Mouse (Mus musculus) left cerebral cortex, adult 18-20 months (tissue): ENCODE measurements at regions not wholly inside any gene's neighbourhood (a gene's known extent, or its start where the extent isn't known, plus 50 kb on each side); places are given as distances from the start of the nearest gene placed in this dataset.
"Not testable (repeated sequence)": the region's sequence is repeated elsewhere in the genome, so short reads cannot be mapped to it uniquely, and the experiment has no call there.

ENCODE experiments used
- DNase-seq, 2 experiments: peaks; one replicate each; pipeline ENCODE4 v3.0.0; 2021 to 2022; ENCODE audit warnings: low spot score in 2 of 2, mixed read lengths in 1 of 2

DNA sequence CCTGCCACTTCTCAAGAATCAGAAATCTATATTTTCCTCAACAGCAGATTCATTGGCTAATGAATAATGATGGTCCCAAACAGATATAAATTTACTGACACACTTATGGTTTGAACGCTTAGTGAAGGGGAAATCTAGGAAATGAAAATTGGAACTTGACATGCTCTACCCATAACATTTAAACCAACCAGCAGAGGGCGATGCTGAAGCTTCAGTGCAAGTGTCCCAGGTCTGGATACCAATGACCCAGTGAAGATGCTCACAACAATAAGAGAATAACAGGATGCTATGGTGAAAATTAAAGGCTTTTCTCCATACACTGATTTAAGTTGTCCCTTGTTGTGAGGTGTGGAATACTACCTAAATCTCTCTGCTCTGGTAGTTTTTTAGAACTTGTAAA is 236.0 kb upstream of the Rorb start:
- peak in 1 of 2 experiments; percentile 41 for DNase-seq

DNA sequence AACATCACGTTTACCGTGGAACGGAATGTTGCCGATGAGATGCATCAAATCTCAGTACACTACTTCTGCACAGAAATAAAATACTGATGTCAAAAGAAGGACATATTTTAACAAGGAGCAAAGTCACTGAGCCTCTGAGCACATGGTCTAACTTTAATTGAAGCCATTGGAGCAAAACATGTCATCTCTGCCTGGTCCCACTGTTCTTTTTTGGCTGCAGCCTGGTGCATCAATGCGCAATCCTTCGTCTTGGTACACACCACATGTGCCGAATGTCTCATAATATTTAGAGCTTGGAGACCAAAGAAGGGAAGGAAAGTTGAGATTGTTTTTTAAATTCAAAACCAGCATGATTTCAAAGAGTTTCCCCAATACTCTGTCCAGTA is 233.4 kb upstream of the Rorb start:
- no peak for DNase-seq

- peak; percentile 16 to 33 for DNase-seq
These were observed 232.9 kb upstream of the Rorb start for GRCm38 (mm10) chr19:19343702-19344425.

GRCm38 (mm10) chr19:19307142-19307541 is 196.1 kb upstream of the Rorb start:
- not testable (repeated sequence) for DNase-seq

DNA sequence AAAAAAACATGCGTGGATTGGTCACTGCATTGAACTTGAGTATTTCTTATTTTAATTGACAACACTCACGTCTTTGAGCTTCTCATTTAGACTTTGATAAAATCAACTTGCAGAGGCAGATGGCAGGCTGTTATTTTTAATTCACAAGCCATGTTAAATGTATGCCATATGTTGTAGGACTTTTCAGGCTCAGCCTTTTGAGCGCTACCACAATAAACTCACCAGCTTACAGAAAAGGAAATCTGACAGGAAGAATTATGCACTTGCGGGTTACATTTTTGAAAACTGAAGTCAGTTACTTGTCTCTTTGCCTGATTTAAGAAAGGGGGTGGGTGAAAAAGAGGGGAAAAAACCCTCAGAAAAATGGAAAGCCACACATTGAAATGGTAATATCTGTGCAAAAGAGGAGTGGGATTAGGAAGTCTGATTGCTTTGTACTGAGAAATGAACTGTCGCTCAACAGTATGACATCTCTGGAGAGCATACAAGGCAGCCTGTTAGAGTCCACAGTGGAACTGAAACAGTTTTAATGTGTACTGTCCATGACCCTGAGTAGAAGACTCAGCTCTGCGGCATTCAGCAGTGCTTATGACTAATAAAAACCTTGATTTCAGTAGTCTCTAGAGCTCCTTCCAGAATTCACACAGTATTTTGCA is 195.6 kb upstream of the Rorb start:
- DNase-seq = peak in 1 of 2 experiments; percentile 12

- DNase-seq = not testable (repeated sequence)
These were observed 174.9 kb upstream of the Rorb start for GRCm38 (mm10) chr19:19285864-19286263.

DNA sequence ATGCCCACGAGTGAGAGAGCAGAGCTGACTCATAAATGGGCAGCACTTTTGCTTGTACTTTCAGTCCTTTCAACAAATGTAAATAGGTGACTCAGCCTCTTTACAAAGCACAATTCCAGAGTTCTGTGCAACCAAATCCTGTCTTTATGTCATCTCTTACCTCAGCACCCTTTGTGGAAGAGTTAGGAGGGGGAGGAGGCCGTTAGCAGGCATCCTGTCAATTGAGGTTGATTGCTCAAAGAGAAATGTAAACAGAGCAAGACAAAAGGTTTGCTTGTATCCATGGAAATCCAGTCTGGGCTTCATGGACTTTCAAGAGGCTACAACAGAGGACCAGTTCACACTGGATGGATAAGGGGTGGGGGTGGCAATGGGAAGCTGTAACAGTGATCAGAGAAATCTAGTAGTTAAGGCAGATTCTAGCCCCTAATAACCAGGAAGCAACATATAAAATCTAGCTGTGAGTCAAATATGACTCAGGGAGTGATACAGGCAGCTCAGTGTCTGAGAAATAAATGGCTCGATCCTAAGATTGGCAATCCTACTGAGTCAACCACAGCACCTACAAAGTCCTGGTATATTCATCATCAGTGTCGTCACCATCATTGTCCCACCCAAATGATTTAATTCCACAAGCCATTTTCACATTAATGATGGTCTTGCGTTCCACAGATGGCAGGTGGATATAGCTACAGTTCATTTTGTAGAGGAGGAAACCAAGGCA is 136.0 kb upstream of the Rorb start:
- no peak for DNase-seq

DNA sequence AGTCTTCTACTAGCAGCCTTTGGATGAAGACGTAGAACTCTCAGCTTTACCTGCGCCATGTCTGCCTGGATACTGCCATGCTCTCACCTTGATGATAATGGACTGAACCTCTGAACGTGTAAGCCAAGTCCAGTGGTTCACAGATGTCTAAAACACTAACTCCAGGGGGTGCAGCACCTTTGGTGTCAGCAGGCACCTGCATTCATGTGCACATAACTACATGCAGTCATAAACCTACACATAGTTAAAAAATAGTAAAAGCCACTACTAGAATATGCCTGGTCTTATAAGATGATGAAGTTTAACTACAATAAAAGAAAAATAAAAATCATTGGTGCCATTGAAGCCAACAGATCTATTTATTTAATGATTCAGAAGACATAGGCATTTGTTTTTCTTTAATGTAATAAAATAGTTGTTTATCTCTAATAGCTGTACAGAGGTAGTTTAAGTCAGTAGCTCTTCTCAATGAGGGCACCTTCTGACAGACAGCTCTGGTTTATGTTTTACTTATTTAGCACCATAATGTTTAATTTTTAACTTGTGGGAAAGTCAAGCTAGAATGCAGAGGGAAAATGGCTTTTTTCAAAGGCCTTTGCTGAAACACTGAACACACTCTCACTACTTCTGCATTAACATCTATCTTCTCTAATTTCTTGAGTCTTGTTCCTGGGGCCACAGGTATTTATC is 118.5 kb upstream of the Rorb start:
- DNase-seq = no peak

DNA sequence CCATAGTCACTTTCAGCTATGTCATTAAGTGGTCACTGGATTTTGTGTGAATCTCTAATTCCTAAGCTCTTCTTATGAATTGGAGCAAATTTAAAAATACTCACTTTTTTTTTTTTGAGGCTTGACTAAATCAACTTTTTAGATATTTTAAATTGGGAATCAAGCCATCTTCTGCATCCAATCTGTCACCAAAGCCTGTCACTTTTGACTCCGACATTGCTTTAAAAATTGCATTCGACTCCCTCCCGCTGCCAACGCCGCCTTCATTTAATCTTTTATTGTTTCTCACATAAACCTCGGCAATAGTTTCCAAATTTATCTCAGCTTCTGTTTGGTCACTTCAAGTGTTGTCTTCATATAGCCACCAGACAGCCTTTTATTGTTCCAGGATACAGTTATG is 109.8 kb upstream of the Rorb start:
- no peak for DNase-seq

- DNase-seq = no peak
These were observed 108.4 kb upstream of the Rorb start for GRCm38 (mm10) chr19:19219352-19219751.

DNA sequence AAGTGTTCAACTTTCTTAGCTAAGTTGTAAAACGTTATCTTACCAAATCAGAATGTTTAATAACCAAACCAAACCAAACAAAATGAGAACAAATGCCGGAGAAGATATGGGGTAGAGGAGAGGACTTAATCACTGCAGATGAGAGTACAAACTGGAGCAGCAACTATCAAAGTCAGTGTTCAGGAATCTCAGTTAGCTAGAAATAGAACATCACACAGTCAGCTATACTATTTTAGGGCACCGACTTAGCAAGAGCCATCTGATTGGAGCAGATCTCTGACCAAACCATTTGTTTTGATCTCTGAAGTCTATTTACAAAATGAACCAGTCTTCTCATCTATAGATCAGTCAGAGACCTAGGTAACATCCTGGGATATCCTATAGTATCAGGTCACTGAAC is 107.7 kb upstream of the Rorb start:
- no peak for DNase-seq

DNA sequence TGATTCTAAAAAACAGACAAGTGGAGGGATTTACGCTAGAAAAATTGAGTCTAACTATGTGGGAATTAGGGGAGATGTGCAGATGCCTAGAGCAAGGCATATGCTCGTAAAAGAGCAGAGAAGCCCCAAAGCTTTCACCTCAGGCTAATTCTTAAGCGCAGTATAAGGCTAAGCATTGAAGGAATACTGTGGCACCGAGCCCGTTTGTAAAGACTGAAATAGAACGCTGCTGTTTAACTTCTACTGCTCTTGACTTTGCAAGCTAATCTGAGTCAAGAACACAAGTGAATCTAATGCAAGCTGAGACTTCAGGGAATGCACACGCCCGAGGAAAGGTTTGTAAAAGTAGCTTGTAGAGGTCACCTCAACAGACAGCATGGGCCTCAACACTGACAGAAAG is 88.5 kb upstream of the Rorb start:
- peak; percentile 2 to 6 for DNase-seq

GRCm38 (mm10) chr19:19198780-19199179 is 87.8 kb upstream of the Rorb start:
- DNase-seq = no peak

DNA sequence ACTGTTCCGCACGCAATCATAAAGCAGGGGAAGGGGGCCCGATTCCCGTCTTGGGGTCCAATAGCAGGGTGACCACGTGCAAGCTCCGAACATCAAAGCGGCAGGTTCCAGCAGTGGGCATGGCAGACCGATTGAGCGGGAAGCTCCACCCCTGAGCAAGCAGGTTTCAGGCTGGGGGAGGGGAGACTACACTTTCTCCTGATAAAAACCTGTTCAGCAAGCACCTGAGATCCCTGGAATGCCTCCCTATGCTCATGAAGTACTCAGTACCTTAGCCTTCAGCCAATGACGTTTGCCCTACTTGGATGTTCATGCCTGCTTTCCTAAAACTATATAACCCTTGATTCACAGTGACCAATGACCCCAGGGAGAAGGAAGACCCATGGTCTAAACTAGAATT is 83.7 kb upstream of the Rorb start:
- no peak for DNase-seq

DNA sequence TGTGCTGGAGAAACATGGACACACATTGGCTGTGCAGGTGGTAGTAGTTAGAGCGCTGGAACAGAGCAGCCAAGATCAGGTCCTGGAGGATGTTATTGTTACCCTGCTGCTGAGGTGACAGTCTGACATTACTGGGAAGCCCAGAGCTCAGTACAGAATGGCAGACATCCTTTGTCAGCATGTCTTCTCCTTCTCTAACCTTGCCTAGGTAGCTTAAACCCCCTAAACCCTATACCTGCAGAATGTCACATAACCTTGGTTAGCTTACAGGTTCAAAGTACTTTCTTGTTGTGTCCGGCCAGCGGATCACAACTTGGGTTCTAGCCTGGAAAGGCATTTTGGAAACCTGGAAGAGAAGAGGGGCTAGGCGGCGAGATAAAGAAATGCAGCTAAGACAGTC is 83.3 kb upstream of the Rorb start:
- no peak for DNase-seq

- DNase-seq = no peak
These were observed 61.8 kb upstream of the Rorb start for GRCm38 (mm10) chr19:19172767-19173166.

DNA sequence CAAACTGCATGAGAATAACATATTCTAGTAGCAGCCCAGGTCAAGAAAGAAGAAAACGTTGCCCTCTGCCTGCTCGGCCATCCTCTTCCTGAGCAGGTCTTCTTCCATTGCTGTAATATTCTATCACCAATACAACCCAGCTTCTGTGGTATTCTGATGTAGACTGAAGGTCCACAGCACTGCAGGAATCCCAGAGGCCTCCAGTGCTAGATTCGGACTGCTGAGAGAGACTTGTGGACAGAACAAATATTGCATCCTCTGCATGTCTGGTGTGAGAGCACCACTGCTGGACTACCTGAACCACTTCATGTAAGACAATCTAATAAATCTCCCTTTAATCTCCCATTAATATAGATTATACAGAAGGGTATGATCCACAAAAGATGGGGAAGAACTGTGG is 59.8 kb upstream of the Rorb start:
- no peak for DNase-seq
